8 mouse cellular contexts compared by ENCODE assay signal in the genomic region with DNA sequence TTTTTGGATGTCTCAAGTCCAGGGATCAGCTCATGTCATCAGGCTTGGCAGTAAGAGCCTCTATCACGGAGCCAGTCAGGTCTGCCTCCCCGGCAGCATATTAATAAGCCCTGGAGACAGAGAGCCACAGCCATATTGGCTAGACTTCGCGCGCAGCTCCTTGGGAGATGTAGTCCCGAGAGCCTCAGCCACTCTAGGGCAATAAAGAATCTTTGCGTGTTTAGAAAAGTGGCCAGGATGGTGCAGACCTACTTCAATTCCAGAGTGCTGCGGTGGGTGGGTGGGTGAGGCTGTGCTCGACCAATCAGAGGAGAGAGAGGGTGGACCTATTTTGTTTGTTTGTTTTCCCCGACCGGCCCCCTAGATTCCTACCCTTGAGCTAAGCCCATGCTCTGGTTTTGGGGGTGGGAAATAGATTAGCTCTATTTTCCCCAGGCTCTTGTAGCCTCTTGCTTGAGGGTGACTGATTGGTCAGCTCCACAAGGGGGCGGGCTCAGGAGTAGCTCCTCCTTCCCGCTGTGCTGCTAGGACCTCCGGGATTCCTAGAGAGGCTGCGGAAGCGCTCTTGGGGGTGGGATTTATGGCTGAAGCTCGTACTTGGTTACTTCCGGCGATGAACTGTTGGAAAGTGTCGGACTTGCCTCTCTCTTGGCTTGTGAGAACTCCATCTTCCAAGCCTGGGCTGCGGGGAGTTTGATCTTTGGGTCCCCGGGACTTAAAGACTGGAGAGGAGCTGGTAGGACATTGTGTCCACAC. TPM values are rescaled to one million over a fixed set of nuclear protein-coding genes. Genes with fewer than 3 reads are reported as not detected.
A peak's percentile ranks its signal among the peaks of the same experiment; 100 is the strongest.
DNase-seq lines count a peak whose midpoint lies in the region; ATAC-seq and TF ChIP-seq lines count a peak whose summit lies in the region.

Gene Zkscan5, plus strand, starts transcription at position 627 of the 756 bp plus-strand sequence.

- peaks cover 8% of the 10 kb centered on the region; the same call in 1 of the 2 replicates for H3K36me3 ChIP-seq in embryonic facial prominence, embryonic 15.5 days
- peaks cover 16% of the 10 kb centered on the region for H3K36me3 ChIP-seq in limb, embryonic 14.5 days (ENCODE audit: control insufficient read depth, insufficient read depth, low read length)
- H3K36me3 ChIP-seq in midbrain, postnatal 0 days (ENCODE audit: insufficient read depth, low read length), result no peaks in the 10 kb centered on the region

- H3K9ac ChIP-seq in embryonic facial prominence, embryonic 15.5 days, result peak within 1 kb of the TSS; percentile 54
- H3K9ac ChIP-seq in limb, embryonic 14.5 days (ENCODE audit: low read depth, low read length, severe bottlenecking), result peak within 1 kb of the TSS; percentile 66
- H3K9ac ChIP-seq in midbrain, postnatal 0 days (replicated peaks; ENCODE audit: low read length, poor library complexity, severe bottlenecking), result peak within 1 kb of the TSS; percentile 64

- WGBS in bone marrow, adult 2 months, result under 1% methylated on average over 22 of the region's 22 CpGs
- WGBS in embryonic facial prominence, embryonic 15.5 days, result under 1% methylated on average over 22 of the region's 22 CpGs
- 0% methylated on average over 22 of the region's 22 CpGs for WGBS in limb, embryonic 14.5 days
- WGBS in midbrain, postnatal 0 days, result under 1% methylated on average over 22 of the region's 22 CpGs

- no peaks in the 10 kb centered on the region for H3K27me3 ChIP-seq in embryonic facial prominence, embryonic 15.5 days
- H3K27me3 ChIP-seq in limb, embryonic 14.5 days (ENCODE audit: control insufficient read depth, insufficient read depth, low read length), result no peaks in the 10 kb centered on the region
- H3K27me3 ChIP-seq in midbrain, postnatal 0 days (ENCODE audit: insufficient read depth, low read length), result no peaks in the 10 kb centered on the region

- H3K27ac ChIP-seq in bone marrow, adult 2 months (ENCODE audit: control insufficient read depth, insufficient read depth, low read depth, low read length, poor library complexity), result peak within 1 kb of the TSS; percentile 67
- peak within 1 kb of the TSS; percentile 94 for H3K27ac ChIP-seq in embryonic facial prominence, embryonic 15.5 days (replicated peaks)
- peak within 1 kb of the TSS; percentile 71 for H3K27ac ChIP-seq in limb, embryonic 14.5 days (replicated peaks; ENCODE audit: low read depth, low read length)
- peak within 1 kb of the TSS; percentile 89 for H3K27ac ChIP-seq in midbrain, postnatal 0 days (ENCODE audit: low read depth, low read length)

- H3K9me3 ChIP-seq in embryonic facial prominence, embryonic 15.5 days (replicated peaks), result no peaks in the 10 kb centered on the region
- H3K9me3 ChIP-seq in limb, embryonic 14.5 days (ENCODE audit: control insufficient read depth, low read length), result no peaks in the 10 kb centered on the region
- H3K9me3 ChIP-seq in midbrain, postnatal 0 days (ENCODE audit: low read length), result no peaks in the 10 kb centered on the region

- DNase-seq in 416B (ENCODE audit: low read depth), result peak; percentile 100
- peak; percentile 98 for DNase-seq in heart, adult 8-10 months (ENCODE audit: low spot score)
- peak; percentile 99 for DNase-seq in kidney, adult 9 months
- peak; percentile 99 for DNase-seq in limb, embryonic 14.5 days (ENCODE audit: low spot score)
- peak; percentile 99 for DNase-seq in midbrain, postnatal 0 days (ENCODE audit: low spot score)
- DNase-seq in spleen, postnatal 14 days (ENCODE audit: low spot score in 2 of 2), result peak; percentile 92 to 94

- peak within 1 kb of the TSS; percentile 67 for H3K4me2 ChIP-seq in embryonic facial prominence, embryonic 15.5 days (replicated peaks)
- peak within 1 kb of the TSS; percentile 48 for H3K4me2 ChIP-seq in limb, embryonic 14.5 days (replicated peaks; ENCODE audit: low read depth, low read length, severe bottlenecking)
- peak within 1 kb of the TSS; percentile 58 for H3K4me2 ChIP-seq in midbrain, postnatal 0 days (ENCODE audit: low read depth, low read length, poor library complexity, severe bottlenecking)

- H3K4me1 ChIP-seq in bone marrow, adult 2 months (ENCODE audit: control insufficient read depth, insufficient read depth, low read length), result peaks cover 1% of the 10 kb centered on the region
- H3K4me1 ChIP-seq in embryonic facial prominence, embryonic 15.5 days, result peaks cover 29% of the 10 kb centered on the region
- peaks cover 14% of the 10 kb centered on the region for H3K4me1 ChIP-seq in limb, embryonic 14.5 days (ENCODE audit: control insufficient read depth, insufficient read depth, low read length)
- peaks cover 10% of the 10 kb centered on the region; the same call in 1 of the 2 replicates for H3K4me1 ChIP-seq in midbrain, postnatal 0 days (ENCODE audit: insufficient read depth, low read length)

- TF ChIP-seq POLR2A in bone marrow, adult 2 months (IDR thresholded peaks at IDR 0.05; ENCODE audit: borderline replicate concordance, control insufficient read depth, low read depth, low read length), result no peak
- TF ChIP-seq POLR2A in limb, embryonic 14.5 days (IDR thresholded peaks at IDR 0.05; ENCODE audit: borderline replicate concordance, extremely low read depth, insufficient read depth, insufficient read length), result peak; percentile 68; the same call in 1 of the 2 replicates

- no peak for TF ChIP-seq CTCF in bone marrow, adult 2 months (IDR thresholded peaks at IDR 0.05; ENCODE audit: control insufficient read depth, insufficient read depth, low read length)
- TF ChIP-seq CTCF in midbrain, postnatal 0 days (IDR thresholded peaks at IDR 0.05), result peak; percentile 53

- H3K4me3 ChIP-seq in bone marrow, adult 2 months (replicated peaks; ENCODE audit: control insufficient read depth, low read depth, low read length), result peak within 1 kb of the TSS; percentile 92
- peak within 1 kb of the TSS; percentile 66 for H3K4me3 ChIP-seq in embryonic facial prominence, embryonic 15.5 days (replicated peaks)
- H3K4me3 ChIP-seq in limb, embryonic 14.5 days (replicated peaks; ENCODE audit: low read length), result peak within 1 kb of the TSS; percentile 52
- H3K4me3 ChIP-seq in midbrain, postnatal 0 days (ENCODE audit: low read depth, low read length), result peak within 1 kb of the TSS; percentile 52

- peak; percentile 98 for ATAC-seq in embryonic facial prominence, embryonic 15.5 days (ENCODE audit: insufficient number of reproducible peaks, low FRiP score, low TSS enrichment, low read depth)
- peak; percentile 97 for ATAC-seq in limb, embryonic 14.5 days (ENCODE audit: low FRiP score, low read depth)
- ATAC-seq in midbrain, postnatal 0 days (ENCODE audit: low FRiP score), result peak; percentile 93

RNA-seq across cellular contexts. Expression of gene Zkscan5, which starts in this region (rescaled TPM):
- polyA plus RNA-seq in bone marrow, adult 2 months (2011; ENCODE audit: insufficient read depth, insufficient read length, low replicate concordance, missing spikeins), result 3.4 and 5.1 TPM in 2 replicates
- polyA plus RNA-seq in embryonic facial prominence, embryonic 15.5 days (2015; fragmentation: Nextera tagmentation; extraction: Ambion mirVana), result 13.6 and 13.7 TPM in 2 replicates
- 10 to 100 TPM in 1 of 4 experiments, 1 to 10 TPM in 3; 8.2 to 10.1 (median 9.2) TPM for total RNA-seq in heart, adult 8-10 months (2022)
- 8.5 and 9.2 TPM in 2 replicates for polyA plus RNA-seq in limb, embryonic 14.5 days (2012; rRNA removed)
- 14.3 and 15.2 TPM in 2 replicates for polyA plus RNA-seq in limb, embryonic 14.5 days (2014; fragmentation: Nextera tagmentation; extraction: Ambion mirVana)
- total RNA-seq in midbrain, postnatal 0 days (2014; rRNA removed), result 17.7 and 19.4 TPM in 2 replicates
- 12.8 and 13.3 TPM in 2 replicates for polyA plus RNA-seq in midbrain, postnatal 0 days (2015; fragmentation: Nextera tagmentation; extraction: Ambion mirVana)

Comparison
In these comparisons a context has a peak if more than half of its experiments do, and no peak if none do; other contexts are left out.
1. Peak in every context shown above with its lines: DNase-seq, ATAC-seq, H3K4me3 ChIP-seq and H3K27ac ChIP-seq.